Mouse (Mus musculus) ES-Bruce4 (cell line): ENCODE measurements around the gene Abhd8. TPM values are rescaled to one million over a fixed set of nuclear protein-coding genes. Genes with fewer than 3 reads are reported as not detected.

ENCODE experiments used
- H3K27ac ChIP-seq: 2 replicates; pipeline ENCODE4 v1.5.1; 2012; ENCODE audit warnings: low read length, inconsistent platforms; ENCODE audit not compliant: insufficient read depth
- H3K27me3 ChIP-seq: 2 replicates; pipeline ENCODE4 v1.6.1; 2012; ENCODE audit warnings: mild to moderate bottlenecking, low read length, inconsistent platforms; ENCODE audit not compliant: control insufficient read depth, poor library complexity, insufficient read depth, severe bottlenecking
- H3K36me3 ChIP-seq: 2 replicates; pipeline ENCODE4 v1.6.1; 2012; ENCODE audit warnings: inconsistent platforms, mild to moderate bottlenecking, low read length, moderate library complexity; ENCODE audit not compliant: control insufficient read depth, poor library complexity, insufficient read depth, severe bottlenecking
- H3K4me1 ChIP-seq: one replicate; pipeline ENCODE4 v1.8.1; 2011; ENCODE audit warnings: low read length; ENCODE audit not compliant: control insufficient read depth, insufficient read depth
- H3K4me3 ChIP-seq: 2 replicates; pipeline ENCODE4 v1.5.1; 2011; ENCODE audit warnings: low read depth, mild to moderate bottlenecking, low read length
- H3K9ac ChIP-seq: 2 replicates; pipeline ENCODE4 v1.6.1; 2012; ENCODE audit warnings: low read depth, mild to moderate bottlenecking, inconsistent platforms; ENCODE audit not compliant: poor library complexity, severe bottlenecking
- H3K9me3 ChIP-seq: replicated peaks from 2 replicates; pipeline ENCODE4 v1.6.1; 2012; ENCODE audit warnings: mild to moderate bottlenecking, low read length, inconsistent platforms; ENCODE audit not compliant: control insufficient read depth, poor library complexity, insufficient read depth, severe bottlenecking
- CTCF ChIP-seq: IDR thresholded peaks from one replicate; pipeline ENCODE4 v1.8.1; 2011; ENCODE audit warnings: low read depth, low read length
- EP300 ChIP-seq: IDR thresholded peaks from 2 replicates; pipeline ENCODE4 v1.6.1; 2011; ENCODE audit warnings: low read depth, low read length; ENCODE audit not compliant: insufficient read depth
- POLR2A ChIP-seq: IDR thresholded peaks from one replicate; pipeline ENCODE4 v1.8.1; 2011; ENCODE audit warnings: low read length; ENCODE audit not compliant: insufficient read depth
- polyA plus RNA-seq: library from polyadenylated mRNA; stranded (reverse); fragments of >200 nt; gene quantifications from 2 replicates; pipeline ENCODE4 v1.2.4, GENCODE M21; 2011; ENCODE audit warnings: low read depth; ENCODE audit not compliant: missing spikeins, insufficient read depth, insufficient read length

Abhd8 gene
- polyA plus RNA-seq: 10.1 and 13.7 TPM in 2 replicates

DNA sequence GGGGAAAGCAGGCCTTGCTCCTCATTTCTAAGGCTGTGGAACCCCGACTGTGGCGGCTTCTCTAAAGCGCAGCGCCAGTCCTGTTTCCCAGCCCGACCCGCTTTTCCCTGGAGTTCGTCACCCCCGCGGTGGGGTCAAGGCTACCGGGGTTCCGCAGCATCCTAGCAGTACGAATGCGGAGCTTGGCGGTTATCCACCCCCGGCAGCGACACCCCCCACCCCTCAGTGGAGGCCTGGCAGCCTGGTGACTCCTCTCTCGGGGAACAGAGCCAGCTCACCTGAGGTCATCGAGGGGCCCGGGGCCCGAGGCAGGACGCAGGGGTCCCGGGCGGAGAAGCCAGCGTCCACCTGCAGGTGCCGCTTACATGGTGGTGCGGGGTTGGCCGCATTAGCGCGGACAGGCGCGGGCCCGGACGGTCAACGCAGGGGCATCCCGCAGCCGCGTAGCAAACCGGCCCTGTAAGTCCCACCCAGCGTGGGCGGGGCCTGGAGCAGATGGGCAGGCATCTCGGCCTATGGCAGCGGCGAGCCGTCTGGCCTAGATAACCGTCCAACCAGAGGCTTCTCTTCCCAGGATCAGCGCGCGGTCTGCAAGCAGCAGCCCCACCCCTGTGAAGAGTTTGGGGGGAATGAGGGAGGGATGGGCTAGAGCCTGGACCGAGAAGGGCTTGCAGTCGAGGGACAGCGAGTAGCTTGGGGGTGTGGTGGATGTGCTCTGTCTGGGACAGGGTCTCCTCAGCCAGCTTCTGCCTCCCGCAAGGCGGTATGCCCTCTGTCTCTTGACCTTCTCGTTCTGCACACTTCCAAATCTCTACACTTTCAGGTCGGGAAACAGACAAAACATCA, at the start of gene Abhd8:
Gene Abhd8, minus strand, starts transcription at position 468 of the 846 bp plus-strand sequence.
- peak within 1 kb of the TSS; percentile 75 for H3K9ac ChIP-seq
- no peaks in the 10 kb centered on the region for H3K9me3 ChIP-seq
- no peak within 1 kb of the TSS for H3K27ac ChIP-seq

DNA sequence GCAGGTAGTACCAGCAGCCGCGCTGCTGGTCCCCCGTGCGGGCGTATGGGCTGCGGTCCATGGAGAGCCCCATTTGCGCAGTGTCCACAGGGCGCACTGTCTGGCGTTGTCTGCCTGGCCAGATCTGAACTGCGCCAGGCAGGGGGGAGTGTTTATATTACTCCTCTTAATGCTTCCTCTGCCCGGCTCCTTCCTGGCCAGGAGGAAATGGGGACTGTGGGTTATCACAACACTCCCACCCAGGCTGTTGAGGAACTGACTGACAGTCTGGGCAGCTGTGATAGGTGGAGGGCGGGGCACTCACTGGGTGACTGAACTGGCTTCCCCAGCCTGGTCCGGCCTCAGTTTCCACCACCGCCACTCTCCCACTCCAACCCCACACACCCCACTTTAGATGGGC, 48.2 kb upstream of the Abhd8 start, which contains the start of gene Plvap:
Gene Plvap, minus strand, starts transcription at position 109 of the 400 bp plus-strand sequence.
- H3K27ac ChIP-seq: no peak within 1 kb of the TSS
- H3K4me3 ChIP-seq: peak within 1 kb of the TSS; percentile 40
- no peak for TF ChIP-seq POLR2A
- no peak for TF ChIP-seq CTCF
- no peak for TF ChIP-seq EP300
- H3K36me3 ChIP-seq: no peaks in the 10 kb centered on the region
- peak within 1 kb of the TSS; percentile 15; the same call in 1 of the 2 replicates for H3K9ac ChIP-seq
- no peaks in the 10 kb centered on the region for H3K27me3 ChIP-seq
- no peaks in the 10 kb centered on the region for H3K9me3 ChIP-seq
- H3K4me1 ChIP-seq: peaks cover 2% of the 10 kb centered on the region

More for the DNA sequence above, at the start of gene Abhd8:
- peaks cover 2% of the 10 kb centered on the region for H3K4me1 ChIP-seq
- peaks cover 3% of the 10 kb centered on the region; the same call in 1 of the 2 replicates for H3K36me3 ChIP-seq
- 0 out of 2 replicates have a peak, but pooled peaks cover 2% of the 10 kb centered on the region for H3K27me3 ChIP-seq
- H3K4me3 ChIP-seq: peak within 1 kb of the TSS; percentile 73
- TF ChIP-seq EP300 (0 out of 2 replicates have a peak, but pooled peaks have one; percentile 20), POLR2A (no peak)

DNA sequence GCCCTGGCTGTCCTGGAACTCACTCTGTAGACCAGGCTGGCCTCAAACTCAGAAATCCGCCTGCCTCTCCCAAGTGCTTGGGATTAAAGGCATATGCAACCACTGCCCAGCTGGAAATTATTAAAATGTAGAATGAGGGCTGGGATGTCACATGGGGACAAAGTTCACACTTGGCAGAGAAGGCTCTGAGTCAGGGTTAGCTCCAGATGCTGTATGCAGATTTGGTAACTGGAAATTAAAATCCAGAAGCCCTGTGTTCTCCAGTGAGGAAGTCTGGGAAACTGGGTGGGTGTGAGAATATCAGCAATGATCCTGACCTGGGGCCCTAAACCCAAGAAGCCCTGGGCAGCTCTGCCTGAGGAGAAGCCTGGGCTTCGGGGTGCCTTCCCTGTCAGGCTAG, 45.9 kb upstream of the Abhd8 start:
- Histone ChIP-seq H3K4me1 (peaks cover 4% of the 10 kb centered on the region), H3K4me3 (no peak overlapping the region), H3K9me3 (no peaks in the 10 kb centered on the region), H3K27ac (no peak overlapping the region), H3K36me3 (no peaks in the 10 kb centered on the region), H3K27me3 (no peaks in the 10 kb centered on the region), H3K9ac (no peak overlapping the region)
- TF ChIP-seq EP300 (no peak), CTCF (no peak), POLR2A (no peak)

DNA sequence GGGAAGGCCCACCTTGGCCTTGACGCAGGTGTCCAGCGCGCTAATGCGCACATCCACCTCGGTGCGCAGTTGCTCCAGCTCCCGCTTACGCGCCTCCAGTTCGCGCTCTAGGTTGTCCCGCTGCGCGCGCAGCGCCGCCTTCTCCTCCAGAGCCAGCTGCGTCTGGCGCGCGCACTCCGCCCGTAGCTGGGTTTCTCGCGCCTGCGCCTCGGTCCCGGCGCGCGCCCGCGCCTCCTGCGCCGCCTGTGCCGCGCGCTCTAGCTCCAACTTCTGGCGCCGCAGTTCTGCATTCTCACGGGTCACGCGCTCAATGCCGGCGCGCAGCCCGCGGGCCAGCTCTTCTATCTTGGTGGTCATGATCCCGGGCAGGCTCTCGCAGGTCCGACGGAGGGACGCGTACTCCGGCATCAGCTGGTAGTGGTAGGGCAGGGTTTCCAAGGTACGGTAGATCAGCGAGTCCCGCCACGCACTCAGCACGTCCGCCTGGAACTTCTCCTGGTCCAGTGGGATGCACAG, 44.2 kb upstream of the Abhd8 start:
- Histone ChIP-seq H3K9ac (peak overlapping the region; percentile 66), H3K9me3 (no peaks in the 10 kb centered on the region), H3K4me1 (peaks cover 3% of the 10 kb centered on the region), H3K27me3 (no peaks in the 10 kb centered on the region), H3K27ac (no peak overlapping the region), H3K36me3 (no peaks in the 10 kb centered on the region), H3K4me3 (peak overlapping the region; percentile 80)
- TF ChIP-seq EP300 (no peak), POLR2A (peak; percentile 26)

DNA sequence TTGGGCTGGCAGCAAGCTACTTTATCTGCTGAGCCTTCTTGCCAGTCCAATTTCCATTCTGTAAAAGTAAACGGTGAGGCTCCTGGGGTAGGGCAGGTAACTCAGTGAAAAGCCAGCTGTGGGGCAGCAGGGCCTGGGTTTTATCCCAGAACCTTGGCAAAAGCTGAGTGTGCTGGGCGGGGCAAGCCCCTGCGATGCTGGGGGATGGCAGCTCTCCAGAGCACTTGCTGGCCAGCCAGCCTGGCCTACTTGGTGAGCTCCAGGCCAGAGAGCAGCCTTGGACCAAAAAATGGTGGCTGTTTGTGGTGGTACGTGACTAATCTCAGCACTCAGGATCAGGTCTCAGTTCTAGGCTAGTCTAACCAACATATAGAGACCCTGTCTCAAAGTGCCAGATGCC, 42.5 kb upstream of the Abhd8 start:
- no peak overlapping the region for H3K9ac ChIP-seq
- H3K4me3 ChIP-seq: no peak overlapping the region
- no peak overlapping the region for H3K27ac ChIP-seq
- H3K36me3 ChIP-seq: no peaks in the 10 kb centered on the region
- peaks cover 3% of the 10 kb centered on the region for H3K4me1 ChIP-seq
- no peaks in the 10 kb centered on the region for H3K9me3 ChIP-seq
- H3K27me3 ChIP-seq: no peaks in the 10 kb centered on the region
- TF ChIP-seq EP300: no peak
- no peak for TF ChIP-seq CTCF
- no peak for TF ChIP-seq POLR2A

DNA sequence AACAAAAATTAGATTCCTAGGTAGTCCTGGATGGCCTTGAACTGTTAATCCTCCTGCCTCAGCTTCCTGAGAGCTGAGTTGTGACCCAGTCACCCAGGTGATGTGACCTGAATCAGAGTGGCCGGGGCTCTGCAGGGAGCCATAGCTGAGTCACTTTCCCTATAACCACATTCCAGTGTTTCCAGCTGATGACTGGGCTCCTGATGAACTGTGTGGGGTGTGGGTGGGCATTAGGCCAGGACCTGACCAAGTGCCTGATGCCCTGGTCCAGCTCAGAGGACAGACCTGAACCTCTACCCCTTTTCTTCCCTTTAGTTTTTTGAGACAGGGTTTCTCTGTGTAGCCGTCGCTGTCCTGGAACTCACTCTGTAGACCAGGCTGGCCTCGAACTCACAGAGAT, 41.9 kb upstream of the Abhd8 start:
- Histone ChIP-seq H3K4me1 (peaks cover 3% of the 10 kb centered on the region), H3K27ac (no peak overlapping the region), H3K9ac (no peak overlapping the region), H3K9me3 (no peaks in the 10 kb centered on the region), H3K36me3 (no peaks in the 10 kb centered on the region), H3K4me3 (no peak overlapping the region), H3K27me3 (no peaks in the 10 kb centered on the region)
- TF ChIP-seq EP300 (no peak), POLR2A (no peak), CTCF (no peak)
